Comparison of ENCODE assay signal across 8 mouse cellular contexts in the genomic region with DNA sequence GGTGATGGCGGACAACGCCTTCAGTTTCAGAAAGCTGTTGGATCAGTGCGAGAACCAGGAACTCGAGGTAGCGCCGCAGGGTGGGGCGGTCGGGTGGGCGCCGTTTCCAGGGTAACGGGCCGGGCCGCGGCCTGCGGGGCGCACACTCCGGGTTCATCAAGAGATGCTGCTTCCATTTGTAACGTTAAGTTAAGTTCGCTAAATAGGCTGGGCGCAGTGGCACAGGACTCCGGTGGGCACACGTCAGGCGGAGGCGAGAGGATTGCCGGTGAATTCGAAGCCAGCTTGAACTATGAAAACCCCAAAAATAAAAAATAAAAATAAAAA. TPM values are rescaled to one million over a fixed set of nuclear protein-coding genes. Genes with fewer than 3 reads are reported as not detected.
DNase-seq lines count a peak whose midpoint lies in the region; ATAC-seq and TF ChIP-seq lines count a peak whose summit lies in the region.

No protein-coding gene starts in this region.

- TF ChIP-seq POLR2A in bone marrow, adult 2 months (IDR thresholded peaks at IDR 0.05; ENCODE audit: borderline replicate concordance, control insufficient read depth, low read depth, low read length): no peak

- peaks cover 7% of the 10 kb centered on the region; the same call in 1 of the 2 replicates for H3K4me1 ChIP-seq in kidney, embryonic 14.5 days (ENCODE audit: control insufficient read depth, insufficient read depth, low read length)
- no peaks in the 10 kb centered on the region; the same call in 1 of the 2 replicates for H3K4me1 ChIP-seq in bone marrow, adult 2 months (ENCODE audit: control insufficient read depth, insufficient read depth, low read length)
- H3K4me1 ChIP-seq in hindbrain, embryonic 14.5 days (replicated peaks; ENCODE audit: control insufficient read depth, insufficient read depth, low read length): peaks cover 10% of the 10 kb centered on the region
- peaks cover 8% of the 10 kb centered on the region; the same call in 1 of the 2 replicates for H3K4me1 ChIP-seq in midbrain, embryonic 14.5 days (ENCODE audit: control insufficient read depth, insufficient read depth, low read length)

- DNase-seq in kidney, adult 8-10 months: no peak
- DNase-seq in hindbrain, embryonic 14.5 days (ENCODE audit: low spot score): no peak
- no peak for DNase-seq in midbrain, embryonic 14.5 days
- no peak for DNase-seq in urinary bladder, postnatal 4 days (ENCODE audit: low spot score in 2 of 2)
- no peak for DNase-seq in Muller cell, postnatal 12 days (ENCODE audit: inconsistent ontology term)
- no peak for DNase-seq in cerebellum, postnatal 4 days (ENCODE audit: low spot score in 2 of 2)

- peaks cover 33% of the 10 kb centered on the region for H3K36me3 ChIP-seq in kidney, embryonic 14.5 days (ENCODE audit: control insufficient read depth, insufficient read depth, low read length)
- peaks cover 29% of the 10 kb centered on the region for H3K36me3 ChIP-seq in hindbrain, embryonic 14.5 days (replicated peaks; ENCODE audit: control insufficient read depth, insufficient read depth)
- H3K36me3 ChIP-seq in midbrain, embryonic 14.5 days (ENCODE audit: control insufficient read depth, insufficient read depth, low read length): peaks cover 32% of the 10 kb centered on the region

- H3K27me3 ChIP-seq in kidney, embryonic 14.5 days (ENCODE audit: control insufficient read depth, insufficient read depth, low read length): no peaks in the 10 kb centered on the region
- H3K27me3 ChIP-seq in hindbrain, embryonic 14.5 days (ENCODE audit: control insufficient read depth, insufficient read depth, low read length): 0 out of 2 replicates have a peak, but pooled peaks cover 5% of the 10 kb centered on the region
- no peaks in the 10 kb centered on the region for H3K27me3 ChIP-seq in midbrain, embryonic 14.5 days (ENCODE audit: control insufficient read depth, insufficient read depth, low read length)

- peak overlapping the region; percentile 81 for H3K9ac ChIP-seq in kidney, embryonic 14.5 days (ENCODE audit: low read depth, low read length)
- H3K9ac ChIP-seq in hindbrain, embryonic 14.5 days: peak overlapping the region; percentile 94
- H3K9ac ChIP-seq in midbrain, embryonic 14.5 days (replicated peaks; ENCODE audit: low read length): peak overlapping the region; percentile 80

- peak overlapping the region; percentile 68 for H3K4me2 ChIP-seq in kidney, embryonic 14.5 days (replicated peaks; ENCODE audit: low read depth, low read length)
- peak overlapping the region; percentile 81 for H3K4me2 ChIP-seq in hindbrain, embryonic 14.5 days (replicated peaks)
- H3K4me2 ChIP-seq in midbrain, embryonic 14.5 days (ENCODE audit: low read length): peak overlapping the region; percentile 64

- TF ChIP-seq CTCF in bone marrow, adult 2 months (IDR thresholded peaks at IDR 0.05; ENCODE audit: control insufficient read depth, insufficient read depth, low read length): no peak

- H3K9me3 ChIP-seq in kidney, embryonic 14.5 days (ENCODE audit: control insufficient read depth, low read length): no peaks in the 10 kb centered on the region
- H3K9me3 ChIP-seq in hindbrain, embryonic 14.5 days (ENCODE audit: control insufficient read depth, low read length): no peaks in the 10 kb centered on the region
- H3K9me3 ChIP-seq in midbrain, embryonic 14.5 days (ENCODE audit: control insufficient read depth, low read length): no peaks in the 10 kb centered on the region

- 0 out of 2 replicates have a peak overlapping the region, but pooled peaks have one; percentile 33 for H3K27ac ChIP-seq in kidney, embryonic 14.5 days (ENCODE audit: low read depth, low read length)
- H3K27ac ChIP-seq in bone marrow, adult 2 months (ENCODE audit: control insufficient read depth, insufficient read depth, low read depth, low read length, poor library complexity): peak overlapping the region; percentile 60; the same call in 1 of the 2 replicates
- H3K27ac ChIP-seq in hindbrain, embryonic 14.5 days: peak overlapping the region; percentile 63
- peak overlapping the region; percentile 70 for H3K27ac ChIP-seq in midbrain, embryonic 14.5 days (replicated peaks; ENCODE audit: low read depth, low read length)

- under 1% methylated on average over 26 of the region's 26 CpGs for WGBS in kidney, embryonic 14.5 days
- under 1% methylated on average over 26 of the region's 26 CpGs for WGBS in bone marrow, adult 2 months
- WGBS in hindbrain, embryonic 14.5 days: under 1% methylated on average over 26 of the region's 26 CpGs
- under 1% methylated on average over 26 of the region's 26 CpGs for WGBS in midbrain, embryonic 14.5 days

- H3K4me3 ChIP-seq in kidney, embryonic 14.5 days (ENCODE audit: low read length): peak overlapping the region; percentile 72
- peak overlapping the region; percentile 96 for H3K4me3 ChIP-seq in bone marrow, adult 2 months (replicated peaks; ENCODE audit: control insufficient read depth, low read depth, low read length)
- peak overlapping the region; percentile 92 for H3K4me3 ChIP-seq in hindbrain, embryonic 14.5 days (replicated peaks; ENCODE audit: low read length)
- H3K4me3 ChIP-seq in midbrain, embryonic 14.5 days (replicated peaks; ENCODE audit: low read depth, low read length): peak overlapping the region; percentile 73

- ATAC-seq in kidney, embryonic 14.5 days (ENCODE audit: low FRiP score, low TSS enrichment): no peak
- ATAC-seq in hindbrain, embryonic 14.5 days (ENCODE audit: low FRiP score): peak; percentile 64; the same call in 1 of the 2 replicates
- no peak for ATAC-seq in midbrain, embryonic 14.5 days (ENCODE audit: low FRiP score, low TSS enrichment)

RNA-seq across cellular contexts. Expression of a gene that starts 0.7 kb away (rescaled TPM):
- polyA plus RNA-seq in kidney, embryonic 14.5 days (2014; fragmentation: Nextera tagmentation; extraction: Ambion mirVana): 146 and 159 TPM in 2 replicates
- 21.4 and 41.7 TPM in 2 replicates for polyA plus RNA-seq in bone marrow, adult 2 months (2011; ENCODE audit: insufficient read depth, insufficient read length, low replicate concordance, missing spikeins)
- 177 and 179 TPM in 2 replicates for polyA plus RNA-seq in hindbrain, embryonic 14.5 days (2014; fragmentation: Nextera tagmentation; extraction: Ambion mirVana)
- polyA plus RNA-seq in midbrain, embryonic 14.5 days (2014; fragmentation: Nextera tagmentation; extraction: Ambion mirVana): 155 and 178 TPM in 2 replicates
